Mouse (Mus musculus): ENCODE measurements at regions not wholly inside any gene's neighbourhood (a gene's known extent, or its start where the extent isn't known, plus 50 kb on each side); places are given as distances from the start of the nearest gene placed in this dataset.

DNA sequence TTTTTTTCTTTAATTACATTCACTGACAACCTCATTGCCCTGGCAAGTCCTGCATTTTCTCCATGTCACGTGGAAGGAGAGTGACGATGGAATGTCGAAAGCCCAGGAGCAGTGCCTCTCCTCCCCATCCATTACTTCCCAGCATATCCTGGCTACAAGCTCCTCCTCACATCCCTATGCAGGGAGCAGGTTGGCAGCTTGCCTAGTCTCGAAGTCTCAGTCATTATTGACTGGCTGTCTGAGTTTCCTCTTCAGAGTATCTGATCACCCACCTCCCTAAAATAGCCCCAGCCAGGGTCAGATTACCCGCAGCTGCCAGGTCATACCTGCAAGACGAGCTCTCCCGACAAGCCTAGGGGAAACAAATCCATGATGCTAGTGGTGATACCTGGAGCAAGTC is 83.7 kb upstream of the Galnt15 start:
- no peak for DNase-seq (ENCODE audit: low spot score)

- no peak for DNase-seq (ENCODE audit: low spot score)
These were observed 82.8 kb upstream of the Galnt15 start for GRCm38 (mm10) chr14:31946032-31946431.

DNA sequence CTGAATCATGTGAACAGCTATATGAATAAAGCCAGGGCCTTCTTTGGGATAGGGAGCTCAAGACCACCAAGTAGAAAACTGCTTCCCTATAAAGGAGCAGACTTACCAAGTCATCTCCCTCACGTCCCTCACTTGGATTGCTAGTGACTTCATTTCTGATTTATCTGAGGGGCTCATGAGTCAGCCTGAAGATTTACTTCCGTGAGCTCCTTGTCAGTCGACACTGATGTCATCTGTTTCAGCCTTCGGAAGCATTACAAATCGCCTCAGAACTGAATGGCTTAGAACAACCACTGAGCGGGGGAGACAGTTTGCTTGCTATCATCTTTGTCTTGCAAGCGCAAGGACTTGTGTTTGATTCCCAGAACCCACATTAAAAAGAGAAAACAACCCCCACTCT is 81.5 kb upstream of the Galnt15 start:
- no peak for DNase-seq (ENCODE audit: low spot score)

DNA sequence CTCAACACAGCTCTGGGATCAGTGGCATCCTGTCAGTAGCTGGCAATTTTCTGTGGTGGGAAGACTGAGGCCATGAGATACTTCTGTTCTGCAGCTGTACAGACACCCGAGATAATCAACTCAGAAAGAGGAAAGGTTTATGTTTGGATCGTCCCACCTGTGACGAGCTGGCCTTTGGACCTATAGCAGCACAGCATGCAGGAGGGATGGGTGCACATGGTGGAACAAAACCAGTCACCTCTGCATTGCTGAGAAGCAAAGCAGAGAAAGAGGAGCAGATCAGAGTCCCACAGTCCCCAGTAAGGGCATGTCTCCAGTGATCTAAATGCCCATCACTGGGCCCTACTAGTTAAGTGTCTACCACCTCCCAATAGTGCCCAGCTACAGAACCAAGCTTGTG is 76.9 kb upstream of the Galnt15 start:
- DNase-seq (ENCODE audit: low spot score), result no peak

GRCm38 (mm10) chr14:31953783-31954182 is 75.0 kb upstream of the Galnt15 start:
- no peak for DNase-seq (ENCODE audit: low spot score)

- peak; percentile 92 for DNase-seq (ENCODE audit: low spot score)
These were observed 73.8 kb upstream of the Galnt15 start for GRCm38 (mm10) chr14:31954945-31955344.

DNA sequence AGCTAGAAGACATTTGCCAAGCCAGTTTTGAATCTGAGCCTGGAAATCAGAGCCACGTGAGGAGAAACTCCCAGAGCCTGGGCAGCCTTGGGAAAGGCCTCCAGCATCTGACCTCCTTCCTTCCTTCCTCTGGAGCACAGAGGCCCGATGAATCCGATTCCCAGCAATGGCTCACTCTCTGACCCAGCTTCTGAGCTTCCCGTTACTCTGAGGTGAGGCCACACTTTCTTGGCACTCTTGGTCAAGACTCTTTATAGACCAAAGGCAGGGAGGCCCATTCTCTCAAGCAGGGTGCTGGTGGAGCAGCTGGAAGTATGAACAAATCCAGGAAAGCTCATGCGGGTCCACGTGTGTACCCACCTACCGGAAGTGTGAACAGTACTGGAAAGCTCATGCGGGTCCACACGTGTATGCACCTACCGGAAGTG is 71.6 kb upstream of the Galnt15 start:
- no peak for DNase-seq (ENCODE audit: low spot score)

DNA sequence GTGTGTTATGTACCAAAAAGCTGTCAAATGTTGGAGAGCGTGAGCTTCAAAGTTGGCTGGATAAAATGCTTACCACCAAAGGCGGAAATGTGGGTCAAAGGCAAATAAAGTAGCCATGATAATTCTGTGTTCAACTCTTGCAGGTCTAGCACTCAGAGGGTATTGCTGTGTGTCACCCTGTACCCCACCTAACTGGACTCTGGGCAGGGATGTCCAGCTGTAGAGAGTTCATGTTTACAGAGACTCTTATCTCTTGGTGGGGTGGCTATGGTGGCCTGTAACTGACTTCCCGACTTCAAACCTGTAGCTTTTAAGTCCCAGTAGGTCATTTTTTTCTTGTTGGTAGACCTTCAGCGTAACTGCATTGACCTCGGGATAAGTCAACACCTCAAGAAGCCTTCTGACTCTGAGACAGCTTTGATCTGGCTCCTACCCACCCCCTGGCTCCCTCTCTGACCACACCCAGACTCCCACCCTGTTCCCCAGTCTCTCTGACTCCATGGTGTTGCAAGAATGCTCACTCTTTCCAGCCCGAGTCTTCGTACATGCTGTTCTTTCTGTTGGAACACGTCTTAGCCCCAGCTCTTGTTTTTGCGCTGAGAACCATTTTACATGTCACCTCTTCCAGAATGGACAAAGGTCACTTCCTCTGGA is 68.5 kb upstream of the Galnt15 start:
- no peak for DNase-seq (ENCODE audit: low spot score)

DNA sequence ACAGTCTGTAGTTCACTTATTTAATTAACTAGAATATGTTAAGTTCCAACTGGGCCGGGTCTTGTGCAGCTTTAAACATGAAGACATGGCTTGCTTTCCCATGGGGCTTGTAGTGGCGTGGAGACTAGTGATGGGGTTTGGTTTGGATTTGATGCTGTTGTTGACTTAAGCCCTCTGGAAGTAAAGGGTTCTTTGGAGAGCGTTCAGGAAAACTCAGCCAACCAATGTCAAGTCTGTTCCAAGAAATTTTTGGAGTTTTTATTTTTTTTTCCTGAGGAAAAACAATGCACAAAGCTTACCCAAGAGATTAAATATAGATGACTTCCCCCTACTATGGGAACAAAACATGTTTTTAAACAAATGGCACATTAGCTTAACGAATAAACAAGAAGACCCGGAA is 67.3 kb upstream of the Galnt15 start:
- DNase-seq (ENCODE audit: low spot score), result no peak

GRCm38 (mm10) chr14:31963131-31963911 is 65.5 kb upstream of the Galnt15 start:
- DNase-seq (ENCODE audit: low spot score), result no peak

DNA sequence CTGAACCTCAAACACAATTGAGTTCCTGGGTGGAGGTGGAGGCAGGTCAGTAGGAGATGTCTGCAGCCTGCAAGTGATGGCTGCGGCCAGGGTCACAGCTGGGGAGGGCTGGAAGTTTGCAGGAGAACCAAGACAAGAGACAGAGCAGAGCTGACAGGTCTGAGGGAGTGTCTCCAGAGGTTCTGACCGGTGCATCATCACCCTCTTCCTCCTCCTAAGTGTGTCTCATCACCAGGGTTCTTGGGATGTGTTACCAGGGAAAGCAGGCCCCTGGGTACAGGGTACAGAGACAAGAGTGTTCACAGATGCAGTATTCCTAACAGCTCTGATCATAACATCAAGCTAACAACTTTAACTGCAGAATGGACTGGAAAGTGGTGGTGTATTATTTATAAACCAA is 64.7 kb upstream of the Galnt15 start:
- DNase-seq (ENCODE audit: low spot score), result no peak

DNA sequence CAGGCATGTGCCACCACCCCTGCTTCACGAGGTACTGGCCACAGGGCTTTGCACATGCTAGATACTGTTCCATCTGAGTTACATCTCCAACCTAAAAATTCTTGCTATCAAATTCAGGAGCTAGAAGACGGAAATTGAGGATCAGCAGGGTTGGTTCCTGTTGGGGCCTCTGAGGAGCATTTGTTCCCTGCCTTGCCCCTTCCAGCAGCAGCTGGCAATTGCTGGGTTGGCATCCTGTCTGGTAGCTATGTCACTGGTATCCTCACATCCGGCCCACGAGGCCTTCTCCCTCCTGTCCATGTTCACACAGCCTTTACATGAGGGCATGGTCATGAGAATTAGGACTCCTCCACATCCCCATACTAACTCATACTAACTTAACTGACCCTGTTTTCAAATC is 64.0 kb upstream of the Galnt15 start:
- no peak for DNase-seq (ENCODE audit: low spot score)

DNA sequence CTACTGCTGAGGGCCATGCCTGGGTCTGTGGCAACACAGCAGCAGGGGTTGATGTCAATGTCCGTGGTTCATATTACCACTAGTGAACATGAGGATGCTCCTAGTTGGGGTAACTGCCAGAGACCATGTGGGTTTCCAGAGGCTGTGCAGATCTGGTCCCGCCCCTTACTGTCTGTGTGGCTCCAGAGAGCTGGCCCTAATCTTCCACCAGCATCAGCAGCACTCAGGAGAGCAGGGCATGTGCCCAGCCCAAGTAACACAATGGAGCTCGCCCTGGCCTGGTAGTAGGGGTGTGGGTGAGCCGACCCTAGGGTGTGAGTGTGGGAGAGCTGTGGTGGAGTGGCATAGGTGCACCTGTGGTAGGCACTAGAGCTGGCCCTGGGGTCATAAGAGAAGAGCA is 59.3 kb upstream of the Galnt15 start:
- DNase-seq (ENCODE audit: low spot score), result no peak

DNA sequence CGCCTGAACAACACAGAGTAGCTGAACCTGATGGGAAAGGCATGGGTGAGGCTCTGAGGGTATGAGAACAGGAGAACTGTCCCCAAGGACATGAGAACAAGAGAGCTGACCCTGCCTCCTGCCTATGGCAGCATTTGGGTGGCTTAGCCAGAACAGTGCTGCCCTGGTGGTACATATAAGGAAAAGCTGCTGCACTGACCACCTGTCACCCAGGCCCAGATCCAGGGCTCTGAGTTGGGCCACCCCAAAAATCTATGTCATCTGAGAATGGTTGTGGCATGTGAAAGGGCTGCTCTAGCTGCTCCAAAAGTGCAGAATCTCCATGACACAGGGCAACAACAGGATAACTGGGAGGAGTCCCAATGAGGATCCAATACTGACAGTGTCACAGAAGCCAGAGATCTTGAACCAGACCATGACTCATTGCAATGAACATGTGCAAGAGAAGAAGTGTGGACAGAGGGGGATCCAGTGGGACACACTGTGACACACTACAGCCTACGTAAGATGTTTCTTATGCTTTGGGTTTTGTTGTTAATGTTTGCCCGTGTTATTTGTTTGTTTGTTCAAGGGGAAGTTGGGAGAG is 58.5 kb upstream of the Galnt15 start:
- no peak for DNase-seq (ENCODE audit: low spot score)

DNA sequence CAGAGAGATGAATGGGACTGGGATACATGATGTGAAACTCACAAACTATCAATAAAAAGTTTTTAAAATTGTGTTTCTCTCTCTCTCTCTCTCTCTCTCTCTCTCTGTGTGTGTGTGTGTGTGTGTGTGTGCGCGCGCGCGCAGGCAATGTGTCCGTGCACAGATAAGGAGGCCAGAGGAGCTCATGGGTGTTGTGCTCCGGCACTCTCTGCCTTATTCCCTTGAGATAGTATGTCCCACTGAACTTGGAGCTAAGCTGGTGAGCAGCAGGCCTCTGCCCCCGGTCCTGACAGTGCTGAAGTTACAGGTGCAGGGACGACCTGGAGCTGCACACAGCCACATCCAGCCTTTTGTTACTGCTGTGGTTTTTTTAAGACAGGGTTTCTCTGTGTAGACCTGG is 57.9 kb upstream of the Galnt15 start:
- no peak for DNase-seq (ENCODE audit: low spot score)

- no peak for DNase-seq (ENCODE audit: low spot score)
These were observed 55.1 kb upstream of the Galnt15 start for GRCm38 (mm10) chr14:31973702-31974101.

- no peak for DNase-seq (ENCODE audit: low spot score)
These were observed 50.6 kb upstream of the Galnt15 start for GRCm38 (mm10) chr14:31978196-31978595.

GRCm38 (mm10) chr14:31978690-31979089 is 50.1 kb upstream of the Galnt15 start:
- DNase-seq (ENCODE audit: low spot score), result peak; percentile 47

Data from retina, embryonic 14.5 days (tissue).